Comparison of ENCODE assay signal across 9 mouse cellular contexts in the genomic region with DNA sequence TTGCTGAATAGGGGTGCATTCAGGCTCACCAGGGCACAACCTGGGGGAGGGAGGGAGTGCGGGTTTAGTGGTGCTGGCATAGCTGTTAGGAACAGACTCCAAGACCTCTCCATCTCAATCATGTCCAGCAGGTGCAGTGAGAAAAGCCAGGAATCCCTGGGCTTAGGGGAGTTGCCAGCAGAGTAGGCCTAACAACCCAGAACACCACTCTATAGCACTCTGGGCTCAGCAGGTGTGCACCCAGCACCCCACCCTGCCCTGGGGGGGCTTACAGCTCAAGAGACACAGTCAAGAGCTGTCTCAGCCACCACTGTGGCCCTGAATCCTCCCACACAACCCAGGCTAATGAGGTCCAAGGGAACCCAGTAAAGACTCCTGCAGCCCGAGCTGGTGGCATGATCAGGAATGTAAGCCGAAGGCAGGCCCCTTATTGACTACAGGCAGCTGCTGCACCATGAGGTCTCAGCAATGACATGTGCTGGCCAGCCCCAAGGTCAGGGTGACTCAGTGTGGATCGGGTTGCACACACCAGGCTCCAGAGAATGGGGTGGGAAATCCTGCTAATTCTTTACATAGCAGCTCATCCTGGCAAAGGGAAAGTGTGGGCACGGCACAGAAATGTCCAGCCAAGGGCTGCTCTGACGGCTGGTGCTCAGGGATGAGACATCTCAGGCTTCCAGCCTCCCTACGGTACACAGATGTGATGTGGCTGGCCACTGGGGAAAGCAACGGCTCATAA. TPM values are rescaled to one million over a fixed set of nuclear protein-coding genes. Genes with fewer than 3 reads are reported as not detected.
DNase-seq lines count a peak whose midpoint lies in the region; ATAC-seq and TF ChIP-seq lines count a peak whose summit lies in the region.
"Had no signal": no experiment of that assay in that cellular context is flagged by ENCODE, and none has a peak within 500 bp of the region (broad histone marks: within the 10 kb centered on the region; RNA-seq: fewer than 3 reads in every experiment).

No protein-coding gene starts in this region.

- no peak overlapping the region for H3K4me3 ChIP-seq in kidney, embryonic 14.5 days (ENCODE audit: low read length)
- H3K4me3 ChIP-seq in MEL (ENCODE audit: control insufficient read depth in 1 of 2, insufficient read depth in 1 of 2, low read depth in 2 of 2, low read length in 2 of 2) = no peak overlapping the region
- H3K4me3 ChIP-seq in embryonic facial prominence, embryonic 10.5 days = no peak overlapping the region
- peak overlapping the region; percentile 1; the same call in 1 of the 2 replicates for H3K4me3 ChIP-seq in hindbrain, postnatal 0 days (ENCODE audit: low read length)

- TF ChIP-seq CTCF in MEL (IDR thresholded peaks at IDR 0.05 in 2 of 3, conservative IDR thresholded peaks at IDR 0.05 in 1 of 3; ENCODE audit: control insufficient read depth in 1 of 3, insufficient read depth in 1 of 3, low read depth in 2 of 3, low read length in 3 of 3, poor library complexity in 1 of 3, severe bottlenecking in 1 of 3) = no peak
- TF ChIP-seq CTCF in hindbrain, postnatal 0 days (IDR thresholded peaks at IDR 0.05; ENCODE audit: low read depth) = no peak

- no peak for TF ChIP-seq RAD21 in MEL (IDR thresholded peaks at IDR 0.05; ENCODE audit: low read depth, low read length)

- H3K9ac ChIP-seq in kidney, embryonic 14.5 days (ENCODE audit: low read depth, low read length) = no peak overlapping the region
- H3K9ac ChIP-seq in MEL (ENCODE audit: control insufficient read depth, low read depth, low read length, poor library complexity, severe bottlenecking) = peak overlapping the region; percentile 7
- peak overlapping the region; percentile 10; the same call in 1 of the 2 replicates for H3K9ac ChIP-seq in hindbrain, postnatal 0 days (replicated peaks; ENCODE audit: low read length)

- no peaks in the 10 kb centered on the region for H3K36me3 ChIP-seq in kidney, embryonic 14.5 days (ENCODE audit: control insufficient read depth, insufficient read depth, low read length)
- H3K36me3 ChIP-seq in MEL (ENCODE audit: control insufficient read depth in 1 of 2, insufficient read depth in 2 of 2, low read length in 2 of 2) = peaks cover 20 to 57% of the 10 kb centered on the region in 2 experiments
- no peaks in the 10 kb centered on the region for H3K36me3 ChIP-seq in embryonic facial prominence, embryonic 10.5 days (replicated peaks)
- no peaks in the 10 kb centered on the region for H3K36me3 ChIP-seq in hindbrain, postnatal 0 days (ENCODE audit: insufficient read depth, low read length)

- no peak for TF ChIP-seq EP300 in MEL (IDR thresholded peaks at IDR 0.05; ENCODE audit: low read depth in 1 of 2, low read length in 2 of 2)

- H3K27ac ChIP-seq in kidney, embryonic 14.5 days (ENCODE audit: low read depth, low read length) = peak overlapping the region; percentile 33
- H3K27ac ChIP-seq in MEL (ENCODE audit: control insufficient read depth, low read depth, low read length) = no peak overlapping the region
- peak overlapping the region; percentile 67 for H3K27ac ChIP-seq in embryonic facial prominence, embryonic 10.5 days (replicated peaks)
- H3K27ac ChIP-seq in hindbrain, postnatal 0 days = 0 out of 2 replicates have a peak overlapping the region, but pooled peaks have one; percentile 38

- no peaks in the 10 kb centered on the region for H3K9me3 ChIP-seq in kidney, embryonic 14.5 days (ENCODE audit: control insufficient read depth, low read length)
- H3K9me3 ChIP-seq in MEL (replicated peaks; ENCODE audit: insufficient read depth, low read length) = no peaks in the 10 kb centered on the region
- no peaks in the 10 kb centered on the region for H3K9me3 ChIP-seq in embryonic facial prominence, embryonic 10.5 days
- H3K9me3 ChIP-seq in hindbrain, postnatal 0 days (ENCODE audit: low read length) = no peaks in the 10 kb centered on the region

- peaks cover 100% of the 10 kb centered on the region for H3K79me2 ChIP-seq in MEL (ENCODE audit: control insufficient read depth, insufficient read depth, low read length, poor library complexity)

- peaks cover 55% of the 10 kb centered on the region for H3K4me1 ChIP-seq in kidney, embryonic 14.5 days (ENCODE audit: control insufficient read depth, insufficient read depth, low read length)
- H3K4me1 ChIP-seq in MEL (ENCODE audit: control insufficient read depth in 1 of 2, insufficient read depth in 2 of 2, low read length in 2 of 2) = peaks cover 22 to 58% of the 10 kb centered on the region in 2 experiments
- H3K4me1 ChIP-seq in embryonic facial prominence, embryonic 10.5 days = peaks cover 89% of the 10 kb centered on the region
- H3K4me1 ChIP-seq in hindbrain, postnatal 0 days (ENCODE audit: insufficient read depth, low read length) = peaks cover 45% of the 10 kb centered on the region

- H3K27me3 ChIP-seq in kidney, embryonic 14.5 days (ENCODE audit: control insufficient read depth, insufficient read depth, low read length) = no peaks in the 10 kb centered on the region
- no peaks in the 10 kb centered on the region for H3K27me3 ChIP-seq in MEL (ENCODE audit: control insufficient read depth in 1 of 2, insufficient read depth in 2 of 2, low read length in 2 of 2)
- 0 out of 2 replicates have a peak, but pooled peaks cover 9% of the 10 kb centered on the region for H3K27me3 ChIP-seq in embryonic facial prominence, embryonic 10.5 days (replicated peaks; ENCODE audit: low read depth, poor library complexity, severe bottlenecking)
- H3K27me3 ChIP-seq in hindbrain, postnatal 0 days (ENCODE audit: insufficient read depth, low read length) = no peaks in the 10 kb centered on the region

- H3K4me2 ChIP-seq in kidney, embryonic 14.5 days (replicated peaks; ENCODE audit: low read depth, low read length) = no peak overlapping the region
- peak overlapping the region; percentile 86 for H3K4me2 ChIP-seq in hindbrain, postnatal 0 days (ENCODE audit: low read depth, low read length)

- no peak for TF ChIP-seq POLR2A in MEL (IDR thresholded peaks at IDR 0.05; ENCODE audit: control insufficient read depth in 1 of 2, insufficient read depth in 1 of 2, low read depth in 1 of 2, low read length in 2 of 2, poor library complexity in 1 of 2)

- 23% methylated on average over 8 of the region's 8 CpGs for WGBS in kidney, embryonic 14.5 days
- 50% methylated on average over 8 of the region's 8 CpGs for WGBS in embryonic facial prominence, embryonic 10.5 days
- 47% methylated on average over 8 of the region's 8 CpGs for WGBS in hindbrain, postnatal 0 days

- DNase-seq in kidney, adult 8-10 months = no peak
- no peak for DNase-seq in MEL (ENCODE audit: low read depth, low spot score)
- DNase-seq in embryonic facial prominence, embryonic 10.5 days (ENCODE audit: low spot score) = peak; percentile 40
- no peak for DNase-seq in hindbrain, postnatal 0 days (ENCODE audit: low spot score)
- no peak for DNase-seq in B cell, adult 2 months
- DNase-seq in layer of hippocampus, adult 9-10 months (ENCODE audit: low spot score) = no peak
- no peak for DNase-seq in thymus, postnatal 25 days

- no peak; the same call in 1 of the 2 replicates for ATAC-seq in kidney, embryonic 14.5 days (ENCODE audit: low FRiP score, low TSS enrichment)
- ATAC-seq in hindbrain, postnatal 0 days = no peak

TF ChIP-seq in MEL, 35 proteins besides CTCF, POLR2A, EP300 and RAD21:
- TF ChIP-seq ZMIZ1 (IDR thresholded peaks at IDR 0.05; ENCODE audit: low read depth, low read length) (no peak), MEF2A (IDR thresholded peaks at IDR 0.05; ENCODE audit: extremely low read depth, insufficient replicate concordance, low read depth, low read length, poor library complexity, severe bottlenecking) (no peak), ETS1 (IDR thresholded peaks at IDR 0.05; ENCODE audit: low read depth, low read length) (no peak)
TF ChIP-seq in MEL: peak in this region for 0.

RNA-seq across cellular contexts. Expression of gene Slc7a5, which starts 5.8 kb away (rescaled TPM):
- polyA plus RNA-seq in kidney, embryonic 14.5 days (2014; fragmentation: Nextera tagmentation; extraction: Ambion mirVana) = 16.8 and 25.9 TPM in 2 replicates
- total RNA-seq in MEL (2012; rRNA removed) = 108 and 164 TPM in 2 replicates
- 100 to 1,000 TPM in 1 of 2 experiments, 10 to 100 TPM in 1; 55.0 to 263 TPM for polyA plus RNA-seq in MEL (2012; ENCODE audit: insufficient read depth in 1 of 2, insufficient read length in 2 of 2, low read depth in 1 of 2, low replicate concordance in 2 of 2, missing spikeins in 1 of 2)
- 18.7 and 21.0 TPM in 2 replicates for polyA plus RNA-seq in embryonic facial prominence, embryonic 10.5 days (2016; fragmentation: Nextera tagmentation; extraction: Ambion mirVana)
- total RNA-seq in hindbrain, postnatal 0 days (2014; rRNA removed) = 148 and 163 TPM in 2 replicates
- polyA plus RNA-seq in hindbrain, postnatal 0 days (2015; fragmentation: Nextera tagmentation; extraction: Ambion mirVana) = 60.1 and 72.1 TPM in 2 replicates

RNA-seq across cellular contexts. Expression of gene Car5a, which starts 43.0 kb away (rescaled TPM):
- polyA plus RNA-seq in kidney, embryonic 14.5 days (2014; fragmentation: Nextera tagmentation; extraction: Ambion mirVana) = not detected in 2 replicates
- not detected in 2 replicates for total RNA-seq in MEL (2012; rRNA removed)
- polyA plus RNA-seq in MEL (2012; ENCODE audit: insufficient read depth in 1 of 2, insufficient read length in 2 of 2, low read depth in 1 of 2, low replicate concordance in 2 of 2, missing spikeins in 1 of 2) = under 1 TPM in 1 of 2 experiments, not detected in 1; 0.08 TPM
- polyA plus RNA-seq in embryonic facial prominence, embryonic 10.5 days (2016; fragmentation: Nextera tagmentation; extraction: Ambion mirVana) = not detected in 2 replicates
- total RNA-seq in hindbrain, postnatal 0 days (2014; rRNA removed) = 0.42 TPM in 1 of 2 replicates, not detected in the other
- polyA plus RNA-seq in hindbrain, postnatal 0 days (2015; fragmentation: Nextera tagmentation; extraction: Ambion mirVana) = 0.23 and 0.50 TPM in 2 replicates
- total RNA-seq: left cerebral cortex, postnatal 25 days had no signal

RNA-seq across cellular contexts. Expression of gene Banp, which starts 47.9 kb away (rescaled TPM):
- 39.2 and 39.5 TPM in 2 replicates for polyA plus RNA-seq in kidney, embryonic 14.5 days (2014; fragmentation: Nextera tagmentation; extraction: Ambion mirVana)
- 19.2 and 20.8 TPM in 2 replicates for total RNA-seq in MEL (2012; rRNA removed)
- polyA plus RNA-seq in MEL (2012; ENCODE audit: insufficient read depth in 1 of 2, insufficient read length in 2 of 2, low read depth in 1 of 2, low replicate concordance in 2 of 2, missing spikeins in 1 of 2) = 10 to 100 TPM in 1 of 2 experiments, not detected in 1; 28.4 TPM
- polyA plus RNA-seq in embryonic facial prominence, embryonic 10.5 days (2016; fragmentation: Nextera tagmentation; extraction: Ambion mirVana) = 55.2 and 64.8 TPM in 2 replicates
- 59.7 and 62.5 TPM in 2 replicates for total RNA-seq in hindbrain, postnatal 0 days (2014; rRNA removed)
- polyA plus RNA-seq in hindbrain, postnatal 0 days (2015; fragmentation: Nextera tagmentation; extraction: Ambion mirVana) = 22.5 and 22.8 TPM in 2 replicates
